Mouse (Mus musculus) liver, postnatal 0 days (tissue): ENCODE measurements around the gene Pdpn.

Experiments used
- CTCF ChIP-seq: sonication (generic); IDR thresholded peaks from 2 replicates; pipeline ENCODE4 v1.5.1; 2016; ENCODE audit warnings: antibody characterized with exemption, low read depth
- EP300 ChIP-seq: IDR thresholded peaks from 2 replicates; pipeline ENCODE4 v1.6.1; 2016; ENCODE audit warnings: antibody characterized with exemption, low read depth, mild to moderate bottlenecking

GRCm38 (mm10) chr4:143257971-143258370 lies 41.4 kb downstream of the Pdpn start:
- TF ChIP-seq EP300 (no peak), CTCF (no peak)
